Mouse (Mus musculus): ENCODE measurements around the gene Qtrt1.

DNA sequence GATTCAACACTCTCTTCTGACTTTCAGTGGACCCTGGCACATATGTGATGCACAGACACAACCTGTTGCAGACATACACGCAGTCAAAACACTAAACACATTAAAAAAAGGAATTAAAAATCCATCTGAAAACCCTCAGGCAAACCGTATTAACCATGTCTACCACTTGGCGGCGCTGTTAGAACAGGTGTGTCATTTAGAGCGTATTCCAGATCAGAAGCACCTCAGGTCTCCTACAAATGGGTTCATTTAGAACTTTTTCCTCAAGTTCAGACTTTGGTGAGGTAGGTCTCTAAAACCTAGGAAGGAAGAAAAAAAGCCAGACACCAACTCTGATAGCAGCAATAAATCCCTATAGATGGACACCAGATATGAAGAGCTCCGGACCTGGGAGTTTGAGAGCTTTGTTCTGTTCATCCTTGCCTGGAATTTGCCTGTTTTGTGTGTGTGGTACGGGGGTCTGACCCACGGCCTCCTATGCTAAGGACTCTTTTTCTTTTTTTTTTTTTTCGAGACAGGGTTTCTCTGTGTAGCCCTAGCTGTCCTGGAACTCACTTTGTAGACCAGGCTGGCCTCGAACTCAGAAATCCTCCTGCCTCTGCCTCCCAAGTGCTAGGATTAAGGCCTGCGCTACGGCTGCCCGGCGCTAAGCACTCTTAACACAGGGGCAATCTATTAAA, 45.0 kb upstream of the Qtrt1 start:
- TF ChIP-seq GATA1 (IDR thresholded peaks at IDR 0.05; ENCODE audit: borderline replicate concordance, low read length): no peak
- no peak for TF ChIP-seq FLI1 (IDR thresholded peaks at IDR 0.05; ENCODE audit: low read length)
